Mouse (Mus musculus): ENCODE measurements around the gene Gcnt2.

GRCm38 (mm10) chr13:40906528-40906927 lies 47.0 kb downstream of the Gcnt2 start:
- TF ChIP-seq CTCF (IDR thresholded peaks at IDR 0.05; ENCODE audit: low read depth) (no peak), EP300 (IDR thresholded peaks at IDR 0.05; ENCODE audit: low read depth) (no peak)

All from liver, postnatal 0 days (tissue).